Mouse (Mus musculus): ENCODE measurements around the gene Prepl.

DNA sequence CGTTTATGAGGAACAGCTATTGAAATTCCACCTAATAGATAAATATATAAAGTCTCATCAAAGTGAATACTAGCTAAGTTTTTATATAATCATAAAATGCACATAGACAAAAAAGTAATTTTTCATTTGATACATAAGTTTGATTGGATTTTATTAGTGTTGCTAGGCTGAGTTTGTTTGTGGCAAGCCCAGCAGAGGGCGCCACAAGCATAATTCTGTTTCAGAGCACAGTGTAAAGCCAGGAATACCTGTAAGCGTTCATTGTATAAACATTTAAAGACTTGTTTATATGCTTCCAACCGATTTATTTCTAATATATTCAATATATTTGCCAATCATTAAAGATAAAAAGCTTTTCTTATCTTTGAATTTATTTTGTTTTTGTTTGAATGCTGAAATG lies 26.6 kb upstream of the Prepl start:
- TF ChIP-seq CTCF (conservative IDR thresholded peaks at IDR 0.05; ENCODE audit: low read length) (peak; percentile 71), POU5F1 (IDR thresholded peaks at IDR 0.05; ENCODE audit: borderline replicate concordance, low read length) (no peak)
